Mouse (Mus musculus) stomach, embryonic 15.5 days (tissue): ENCODE results near the gene Cap2. TPM values are rescaled to one million over a fixed set of nuclear protein-coding genes. Genes with fewer than 3 reads are reported as not detected.

Source experiments
- ATAC-seq: fragments of 200-750 bp; cut with Nextera tagmentation; 2 replicates; pipeline ENCODE4 v1.8.0; 2017; ENCODE audit warnings: low read depth, moderate number of reproducible peaks, moderate TSS enrichment; ENCODE audit not compliant: insufficient read depth, low FRiP score
- H3K27ac ChIP-seq: fragments of 300-500 bp; sonication (generic); 2 replicates; pipeline ENCODE4 v1.5.1; 2015; ENCODE audit warnings: mild to moderate bottlenecking, inconsistent platforms
- H3K27me3 ChIP-seq: fragments of 300-500 bp; sonication (generic); replicated peaks from 2 replicates; pipeline ENCODE4 v1.6.1; 2015; ENCODE audit warnings: inconsistent platforms
- H3K36me3 ChIP-seq: fragments of 300-500 bp; sonication (generic); 2 replicates; pipeline ENCODE4 v1.6.1; 2015; ENCODE audit warnings: inconsistent platforms
- H3K4me1 ChIP-seq: fragments of 300-500 bp; sonication (generic); 2 replicates; pipeline ENCODE4 v1.6.1; 2015; ENCODE audit warnings: inconsistent platforms
- H3K4me2 ChIP-seq: fragments of 300-500 bp; sonication (generic); 2 replicates; pipeline ENCODE4 v1.6.1; 2015; ENCODE audit warnings: mild to moderate bottlenecking, inconsistent platforms
- H3K4me3 ChIP-seq: fragments of 300-500 bp; sonication (generic); replicated peaks from 2 replicates; pipeline ENCODE4 v1.5.1; 2015; ENCODE audit warnings: inconsistent platforms
- H3K9ac ChIP-seq: fragments of 300-500 bp; sonication (generic); 2 replicates; pipeline ENCODE4 v1.6.1; 2015; ENCODE audit warnings: inconsistent platforms
- H3K9me3 ChIP-seq: fragments of 300-500 bp; sonication (generic); 2 replicates; pipeline ENCODE4 v1.6.1; 2016; ENCODE audit warnings: inconsistent platforms
- WGBS: fragments of 180-500 bp; shearing (Covaris S2); methylation state at CpG from one replicate; pipeline ENCODE4 v1.1.7; 2015; 5-methylcytosine and 5-hydroxymethylcytosine counted together
- polyA plus RNA-seq: library from polyadenylated mRNA; unstranded; fragments of >200 nt; fragmentation: Nextera tagmentation; extraction: Ambion mirVana; gene quantifications from 2 replicates; pipeline ENCODE4 v1.2.1, GENCODE M21; 2015

Cap2 gene
- polyA plus RNA-seq, 1 experiment from 2014 or later: 9.7 TPM

GRCm38 (mm10) chr13:46574201-46574600, 72.6 kb downstream of the Cap2 start:
- H3K4me3 ChIP-seq: no peak overlapping the region
- ATAC-seq: no peak
- H3K4me1 ChIP-seq: 0 out of 2 replicates have a peak, but pooled peaks cover 6% of the 10 kb centered on the region
- WGBS: 77% methylated on average over 5 of the region's 5 CpGs
- no peaks in the 10 kb centered on the region for H3K27me3 ChIP-seq
- H3K9me3 ChIP-seq: no peaks in the 10 kb centered on the region
- no peak overlapping the region for H3K27ac ChIP-seq
- no peak overlapping the region for H3K4me2 ChIP-seq
- no peaks in the 10 kb centered on the region for H3K36me3 ChIP-seq
- no peak overlapping the region for H3K9ac ChIP-seq

- no peak overlapping the region for H3K27ac ChIP-seq
- H3K36me3 ChIP-seq: no peaks in the 10 kb centered on the region
- no peak overlapping the region for H3K4me2 ChIP-seq
- H3K9ac ChIP-seq: no peak overlapping the region
- H3K27me3 ChIP-seq: no peaks in the 10 kb centered on the region
- H3K9me3 ChIP-seq: no peaks in the 10 kb centered on the region
- WGBS: 88% methylated on average over 4 of the region's 4 CpGs
- ATAC-seq: no peak
- H3K4me1 ChIP-seq: 0 out of 2 replicates have a peak, but pooled peaks cover 6% of the 10 kb centered on the region
- no peak overlapping the region for H3K4me3 ChIP-seq
Measured at GRCm38 (mm10) chr13:46574707-46575106, 73.1 kb downstream of the Cap2 start.

GRCm38 (mm10) chr13:46584860-46585259, 83.2 kb downstream of the Cap2 start:
- H3K9me3 ChIP-seq: no peaks in the 10 kb centered on the region
- 72% methylated on average over 7 of the region's 7 CpGs for WGBS
- H3K9ac ChIP-seq: no peak overlapping the region
- H3K4me2 ChIP-seq: no peak overlapping the region
- H3K4me3 ChIP-seq: no peak overlapping the region
- H3K27me3 ChIP-seq: no peaks in the 10 kb centered on the region
- H3K27ac ChIP-seq: no peak overlapping the region
- H3K36me3 ChIP-seq: no peaks in the 10 kb centered on the region
- no peak for ATAC-seq
- H3K4me1 ChIP-seq: no peaks in the 10 kb centered on the region

- H3K36me3 ChIP-seq: no peaks in the 10 kb centered on the region
- WGBS: 80% methylated on average over 17 of the region's 17 CpGs
- no peaks in the 10 kb centered on the region for H3K27me3 ChIP-seq
- ATAC-seq: no peak
- H3K4me2 ChIP-seq: no peak overlapping the region
- H3K9ac ChIP-seq: no peak overlapping the region
- no peaks in the 10 kb centered on the region for H3K4me1 ChIP-seq
- no peak overlapping the region for H3K4me3 ChIP-seq
- H3K27ac ChIP-seq: no peak overlapping the region
- H3K9me3 ChIP-seq: no peaks in the 10 kb centered on the region
Measured at GRCm38 (mm10) chr13:46587717-46588289, 86.2 kb downstream of the Cap2 start.

- no peaks in the 10 kb centered on the region for H3K36me3 ChIP-seq
- no peak overlapping the region for H3K27ac ChIP-seq
- no peaks in the 10 kb centered on the region for H3K9me3 ChIP-seq
- H3K9ac ChIP-seq: no peak overlapping the region
- 91% methylated on average over 5 of the region's 5 CpGs for WGBS
- H3K27me3 ChIP-seq: no peaks in the 10 kb centered on the region
- no peaks in the 10 kb centered on the region for H3K4me1 ChIP-seq
- no peak overlapping the region for H3K4me2 ChIP-seq
- ATAC-seq: no peak
- H3K4me3 ChIP-seq: no peak overlapping the region
Measured at GRCm38 (mm10) chr13:46588606-46589005, 87.0 kb downstream of the Cap2 start.

- ATAC-seq: no peak
- Histone ChIP-seq H3K4me1 (no peaks in the 10 kb centered on the region), H3K27ac (no peak overlapping the region), H3K27me3 (no peaks in the 10 kb centered on the region), H3K4me2 (no peak overlapping the region), H3K4me3 (no peak overlapping the region), H3K9me3 (no peaks in the 10 kb centered on the region), H3K36me3 (no peaks in the 10 kb centered on the region), H3K9ac (no peak overlapping the region)
- 79% methylated on average over 4 of the region's 4 CpGs for WGBS
Measured at GRCm38 (mm10) chr13:46590885-46591284, 89.2 kb downstream of the Cap2 start.

GRCm38 (mm10) chr13:46600694-46601093, 99.0 kb downstream of the Cap2 start:
- Histone ChIP-seq H3K27me3 (no peaks in the 10 kb centered on the region), H3K27ac (no peak overlapping the region), H3K4me2 (no peak overlapping the region), H3K9ac (no peak overlapping the region), H3K9me3 (no peaks in the 10 kb centered on the region), H3K4me3 (no peak overlapping the region), H3K4me1 (no peaks in the 10 kb centered on the region), H3K36me3 (no peaks in the 10 kb centered on the region)
- ATAC-seq: no peak
- WGBS: 73% methylated on average over 5 of the region's 5 CpGs

- Histone ChIP-seq H3K9me3 (no peaks in the 10 kb centered on the region), H3K36me3 (no peaks in the 10 kb centered on the region), H3K4me1 (no peaks in the 10 kb centered on the region), H3K4me2 (no peak overlapping the region), H3K27me3 (no peaks in the 10 kb centered on the region), H3K9ac (no peak overlapping the region), H3K4me3 (no peak overlapping the region), H3K27ac (no peak overlapping the region)
- WGBS: 72% methylated on average over 2 of the region's 2 CpGs
- no peak for ATAC-seq
Measured at GRCm38 (mm10) chr13:46601386-46601785, 99.7 kb downstream of the Cap2 start.

- no peaks in the 10 kb centered on the region for H3K9me3 ChIP-seq
- H3K27me3 ChIP-seq: no peaks in the 10 kb centered on the region
- 79% methylated on average over 11 of the region's 11 CpGs for WGBS
- no peak overlapping the region for H3K4me3 ChIP-seq
- ATAC-seq: no peak
- no peak overlapping the region for H3K9ac ChIP-seq
- H3K36me3 ChIP-seq: no peaks in the 10 kb centered on the region
- no peaks in the 10 kb centered on the region for H3K4me1 ChIP-seq
- H3K4me2 ChIP-seq: no peak overlapping the region
- no peak overlapping the region for H3K27ac ChIP-seq
Measured at GRCm38 (mm10) chr13:46602674-46603073, 101.0 kb downstream of the Cap2 start.

GRCm38 (mm10) chr13:46611033-46611432, 109.4 kb downstream of the Cap2 start:
- no peaks in the 10 kb centered on the region for H3K36me3 ChIP-seq
- no peak overlapping the region for H3K27ac ChIP-seq
- 69% methylated on average over 3 of the region's 3 CpGs for WGBS
- H3K4me1 ChIP-seq: no peaks in the 10 kb centered on the region
- H3K9ac ChIP-seq: no peak overlapping the region
- no peak overlapping the region for H3K4me3 ChIP-seq
- no peaks in the 10 kb centered on the region for H3K9me3 ChIP-seq
- no peak for ATAC-seq
- H3K4me2 ChIP-seq: no peak overlapping the region
- H3K27me3 ChIP-seq: no peaks in the 10 kb centered on the region

- Histone ChIP-seq H3K9me3 (no peaks in the 10 kb centered on the region), H3K9ac (no peak overlapping the region), H3K4me1 (no peaks in the 10 kb centered on the region), H3K27ac (no peak overlapping the region), H3K4me3 (no peak overlapping the region), H3K4me2 (no peak overlapping the region), H3K27me3 (no peaks in the 10 kb centered on the region), H3K36me3 (no peaks in the 10 kb centered on the region)
- 71% methylated on average over 6 of the region's 6 CpGs for WGBS
- ATAC-seq: no peak
Measured at GRCm38 (mm10) chr13:46613694-46614272, 112.1 kb downstream of the Cap2 start.

GRCm38 (mm10) chr13:46616673-46617362, 115.2 kb downstream of the Cap2 start:
- ATAC-seq: no peak
- 88% methylated on average over 19 of the region's 19 CpGs for WGBS
- H3K36me3 ChIP-seq: no peaks in the 10 kb centered on the region
- H3K4me2 ChIP-seq: no peak overlapping the region
- H3K27ac ChIP-seq: no peak overlapping the region
- H3K4me1 ChIP-seq: peaks cover 14% of the 10 kb centered on the region; the same call in 1 of the 2 replicates
- no peaks in the 10 kb centered on the region for H3K27me3 ChIP-seq
- no peaks in the 10 kb centered on the region for H3K9me3 ChIP-seq
- H3K9ac ChIP-seq: no peak overlapping the region
- H3K4me3 ChIP-seq: no peak overlapping the region
